Mouse (Mus musculus): Measurements from ENCODE around the gene Skor1.

Gene Skor1

DNA sequence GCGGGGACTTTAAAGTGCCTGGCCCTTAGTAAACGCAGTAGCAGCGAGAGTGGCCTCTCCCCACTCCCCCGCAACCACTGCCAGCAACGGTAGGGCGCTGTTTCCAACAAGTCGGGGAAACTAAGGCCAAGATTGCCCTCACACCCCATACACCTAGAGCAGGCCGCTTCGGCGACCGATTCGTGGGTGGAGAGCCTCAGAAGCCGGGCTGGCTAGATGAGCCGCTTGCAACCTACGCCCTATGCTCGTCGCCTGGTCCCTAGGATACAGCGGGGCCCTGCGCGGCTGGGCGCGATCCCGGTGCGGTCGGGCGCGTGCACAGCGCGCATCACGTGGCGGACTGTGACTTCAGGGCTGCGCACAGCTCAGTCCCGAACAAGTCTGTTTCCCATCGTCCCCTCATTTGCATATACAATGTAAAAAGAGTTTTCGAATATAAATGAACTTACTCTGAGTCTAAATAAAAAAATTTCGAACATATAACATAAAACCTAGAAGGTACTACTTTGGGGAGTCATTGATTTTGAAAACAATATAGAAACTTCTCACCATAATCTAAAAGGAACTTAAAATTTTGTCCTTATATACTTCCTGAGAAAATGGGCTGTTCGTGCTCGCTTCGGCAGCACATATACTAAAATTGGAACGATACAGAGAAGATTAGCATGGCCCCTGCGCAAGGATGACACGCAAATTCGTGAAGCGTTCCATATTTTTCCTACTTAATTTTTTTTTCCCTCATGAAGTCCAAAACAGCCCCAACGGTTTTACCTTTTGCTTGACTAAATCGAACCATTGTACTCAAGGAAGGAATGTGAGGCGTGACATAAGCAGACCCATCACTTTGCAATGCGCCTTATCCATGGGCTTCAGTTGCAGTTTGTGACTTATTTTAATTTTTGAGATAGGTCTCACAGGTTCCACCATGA, 15.8 kb downstream of the Skor1 start:
- peak; percentile 95 to 97 for DNase-seq

DNA sequence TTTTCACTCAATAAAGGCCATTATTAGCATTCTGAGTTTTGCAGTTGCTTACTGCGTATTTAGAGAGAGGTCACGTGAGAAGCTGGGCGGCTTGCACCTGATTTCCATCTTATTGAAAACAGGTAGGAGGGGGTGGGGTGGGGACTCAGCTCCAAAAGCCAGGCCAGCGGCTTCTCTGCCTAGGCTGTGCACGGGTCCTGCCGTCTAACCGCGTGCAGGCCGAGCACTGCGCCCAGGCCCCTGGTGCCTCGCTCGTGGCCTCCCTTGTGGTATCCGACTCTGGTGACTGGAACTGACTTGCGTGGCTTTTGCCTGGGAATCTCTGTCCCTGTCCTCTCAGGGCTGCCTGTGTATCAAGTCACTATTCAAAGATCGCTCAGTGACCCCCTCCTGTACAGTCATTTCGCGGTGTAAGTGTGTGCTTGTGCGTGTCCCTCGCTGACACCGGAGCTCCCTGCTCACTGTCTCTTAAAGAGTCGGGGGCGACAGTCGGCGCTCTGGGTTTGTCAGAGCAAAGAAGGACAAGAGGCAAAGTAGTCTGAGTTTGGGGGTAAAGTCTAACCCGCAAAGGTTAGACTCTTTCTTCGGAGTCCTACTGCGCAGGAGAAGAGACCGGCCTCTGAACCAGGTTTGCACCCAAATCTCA, 16.7 kb downstream of the Skor1 start:
- DNase-seq = peak in 1 of 2 experiments; percentile 52

DNA sequence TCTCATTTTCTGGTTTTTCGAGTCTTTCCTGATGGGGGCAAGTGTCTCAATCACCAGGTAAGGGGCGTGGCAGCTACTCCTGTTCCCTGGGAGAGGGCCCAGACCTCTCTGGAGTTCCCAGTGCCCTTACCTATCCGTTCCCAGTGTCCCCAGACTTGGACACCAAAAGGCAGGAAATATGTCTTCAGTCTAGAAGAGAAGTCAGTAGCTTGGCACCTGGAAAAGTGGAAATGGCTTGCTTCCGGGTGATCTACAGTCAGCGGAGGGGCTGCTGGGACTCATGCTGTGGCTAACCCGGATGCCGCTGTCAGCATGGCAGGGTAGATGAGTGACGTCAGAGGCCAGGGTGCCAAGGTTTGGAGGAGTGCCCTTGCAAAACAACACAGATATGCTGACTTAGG, 19.1 kb downstream of the Skor1 start:
- DNase-seq = peak; percentile 51 to 76

DNA sequence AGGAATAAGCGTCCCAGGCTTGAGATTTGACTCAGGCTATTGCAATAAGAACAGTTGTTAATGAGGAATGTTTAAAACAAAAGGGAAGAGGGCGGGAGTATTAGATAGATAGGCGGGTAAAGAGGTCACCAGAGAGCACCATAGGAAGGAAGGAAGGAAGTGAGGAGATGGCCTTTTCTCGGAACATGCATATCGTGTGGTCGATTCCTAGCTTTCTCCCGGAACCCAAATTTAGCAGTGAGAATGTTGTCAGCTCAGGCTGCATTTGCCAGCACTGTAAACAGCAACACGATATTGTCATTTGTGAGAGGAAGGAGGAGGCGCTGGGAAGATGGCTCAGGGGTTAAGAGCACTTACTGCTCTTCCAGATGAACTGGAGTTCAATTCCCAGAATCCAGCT, 24.2 kb downstream of the Skor1 start:
- DNase-seq = no peak

DNA sequence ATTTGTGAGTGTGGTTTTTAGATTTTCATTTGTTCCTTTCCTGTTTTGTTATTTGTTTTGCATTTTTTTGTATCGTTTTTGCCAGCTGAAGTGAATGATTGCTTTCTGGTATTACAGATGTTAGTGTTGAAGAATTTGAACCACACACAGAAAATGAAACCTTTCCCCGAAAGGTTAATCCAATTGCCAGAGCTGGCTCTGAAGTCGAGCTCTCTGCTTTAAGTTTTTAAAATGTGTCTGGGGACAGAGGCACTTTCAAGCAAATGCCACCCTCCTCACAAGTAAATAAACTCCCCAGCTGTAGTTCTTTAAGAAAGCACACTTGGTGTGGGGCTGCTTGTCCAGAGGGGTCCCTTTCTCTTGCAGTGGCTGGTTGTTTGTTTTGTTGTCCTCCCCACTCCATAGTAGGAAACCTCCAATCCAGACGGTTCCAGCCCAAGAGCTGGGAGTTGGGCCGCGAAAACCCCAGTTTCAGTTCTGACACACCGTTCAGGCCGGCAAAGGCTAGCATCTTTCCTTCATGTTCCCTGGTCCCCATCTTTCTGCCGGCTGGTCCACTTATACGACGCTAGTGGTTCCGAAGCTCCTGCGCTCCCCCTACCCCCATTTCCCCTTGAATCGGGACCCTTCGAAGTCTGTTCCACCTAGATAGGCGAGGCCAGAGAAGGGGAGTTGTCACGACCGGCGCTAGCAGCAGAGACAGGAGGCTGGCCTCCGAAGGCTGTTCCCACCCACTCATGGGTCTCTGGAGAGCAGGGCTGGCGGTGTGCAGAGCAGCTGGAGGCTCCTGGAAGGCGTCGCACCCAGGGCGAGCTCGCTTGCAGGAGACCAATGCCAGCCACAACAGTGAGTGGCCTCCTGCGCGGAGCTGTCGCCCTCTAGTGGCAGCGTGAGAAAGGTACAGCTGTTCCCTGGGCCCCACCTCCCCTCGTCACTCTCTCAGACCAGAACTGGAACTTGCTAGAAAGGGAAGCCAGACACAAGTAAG, 25.0 kb downstream of the Skor1 start:
- DNase-seq = peak; percentile 94 to 95

DNA sequence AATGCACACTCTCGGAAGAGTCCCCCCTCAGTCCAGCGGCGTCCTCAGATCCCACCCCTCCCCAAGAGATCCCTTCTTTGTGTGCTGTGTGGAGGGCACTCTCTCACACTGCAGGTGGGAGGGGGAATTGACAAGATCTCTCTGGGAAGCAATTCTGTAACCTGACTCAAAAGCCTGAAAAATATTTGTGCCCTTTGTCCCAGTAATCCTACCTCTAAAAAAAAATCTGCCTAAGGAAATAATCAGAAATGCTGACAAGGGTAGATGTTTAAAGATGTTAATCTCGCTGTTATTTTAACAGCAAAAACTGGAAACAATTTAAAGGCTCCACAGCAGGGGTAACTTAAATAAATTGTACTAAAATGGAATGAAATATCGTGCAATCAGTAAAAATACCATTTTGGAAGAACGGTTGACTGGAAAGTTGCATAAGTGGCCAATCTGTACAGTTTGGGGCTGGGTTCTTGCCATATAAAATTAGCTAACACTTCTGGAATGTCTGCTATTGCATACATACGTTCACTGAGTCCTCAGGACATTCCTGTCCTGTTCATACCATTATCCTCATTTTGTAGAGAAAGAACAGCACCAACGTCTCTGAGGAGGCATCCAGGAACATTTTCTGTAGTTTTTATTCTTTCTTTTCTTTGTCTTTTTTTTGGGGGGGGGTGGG, 26.5 kb downstream of the Skor1 start:
- DNase-seq = no peak

DNA sequence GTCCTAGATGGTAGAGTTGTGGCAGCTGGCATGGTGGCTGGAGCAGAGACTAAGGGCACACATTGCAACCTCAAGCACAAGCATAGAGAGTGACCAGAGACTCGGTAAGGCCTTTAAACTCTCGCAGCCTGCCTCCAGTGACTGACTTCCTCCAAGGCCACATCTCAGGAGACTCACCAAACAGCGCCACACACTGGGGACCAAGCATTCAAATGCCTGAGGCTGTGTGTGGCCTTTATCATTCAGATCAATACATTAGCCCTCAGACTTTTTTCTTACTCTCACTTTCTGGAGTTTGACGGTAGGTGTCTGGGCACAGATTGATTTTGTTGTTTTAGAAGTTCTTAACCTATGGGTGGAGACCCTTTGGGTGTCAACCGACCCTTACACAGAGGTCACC, 30.4 kb downstream of the Skor1 start:
- DNase-seq = no peak

DNA sequence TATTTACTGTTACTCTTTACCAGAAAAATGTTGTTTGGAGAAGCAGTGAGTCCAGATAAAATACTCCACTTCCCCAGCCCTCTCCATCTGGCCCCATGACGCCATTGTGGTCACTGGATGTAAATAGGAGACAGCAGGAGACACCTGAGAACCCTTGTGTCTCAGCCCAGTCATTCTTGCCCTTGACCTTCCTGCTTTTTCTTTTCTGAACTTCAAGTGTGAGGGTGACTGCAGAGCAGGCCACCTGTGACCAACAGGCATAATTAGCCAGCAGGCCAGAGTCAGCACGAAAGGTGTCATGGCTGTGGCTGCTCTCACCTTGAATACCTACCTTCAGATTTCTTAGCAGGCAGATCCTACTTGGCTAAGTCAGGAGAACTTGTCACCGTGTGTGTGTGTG, 36.2 kb downstream of the Skor1 start:
- no peak for DNase-seq

DNA sequence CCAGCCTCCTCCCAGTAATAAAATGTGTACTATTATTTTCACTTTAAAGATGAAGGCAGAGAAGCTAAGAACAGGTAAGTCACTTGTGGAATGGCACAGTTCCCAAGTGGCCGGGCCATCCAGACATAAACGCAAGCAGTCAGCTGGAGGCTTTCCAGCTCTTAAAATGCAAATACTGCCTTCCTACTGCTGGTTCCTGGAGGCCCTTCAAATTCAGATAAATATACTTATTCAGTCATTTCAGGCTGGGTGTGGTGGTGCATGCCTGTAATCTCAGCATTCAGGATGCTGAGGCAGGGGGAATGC, 39.0 kb downstream of the Skor1 start:
- peak; percentile 70 to 84 for DNase-seq

DNA sequence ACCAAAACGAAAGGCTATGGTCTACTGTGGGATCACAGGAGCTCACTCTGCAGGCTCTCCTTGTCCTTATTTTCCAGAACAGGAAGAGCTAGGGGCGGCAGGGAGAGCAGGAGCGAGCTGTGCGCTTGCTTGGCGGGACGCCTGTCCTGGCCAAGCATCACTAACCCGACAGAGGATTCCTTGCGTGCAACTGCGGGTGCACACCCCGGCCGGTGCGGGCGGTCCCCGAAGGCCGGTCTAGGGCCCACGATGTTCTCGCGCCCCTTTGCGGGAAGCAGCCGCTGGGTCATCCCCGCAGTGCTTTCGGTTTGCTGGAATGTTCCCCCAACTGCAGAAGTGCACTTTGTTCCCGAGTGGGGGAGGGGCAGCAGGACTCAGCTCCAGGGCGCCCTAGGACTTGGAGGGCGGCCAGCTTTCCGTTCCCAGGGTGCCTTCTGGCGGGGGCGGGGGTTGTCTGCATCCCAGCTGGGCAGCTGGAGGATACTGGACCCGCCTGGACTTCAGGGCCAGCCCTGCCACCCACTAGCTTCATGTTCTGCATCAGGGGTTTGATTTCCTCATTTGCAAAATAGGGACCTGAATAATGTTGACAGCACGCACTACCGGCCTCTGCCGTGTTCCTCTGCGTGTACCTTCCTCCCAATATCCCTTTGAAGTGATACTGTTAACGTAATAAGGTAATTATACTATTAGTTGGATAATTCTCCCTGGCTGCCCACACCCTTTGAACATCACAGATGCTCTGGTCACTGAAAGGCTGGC, 39.6 kb downstream of the Skor1 start:
- DNase-seq = peak; percentile 97 to 98

DNA sequence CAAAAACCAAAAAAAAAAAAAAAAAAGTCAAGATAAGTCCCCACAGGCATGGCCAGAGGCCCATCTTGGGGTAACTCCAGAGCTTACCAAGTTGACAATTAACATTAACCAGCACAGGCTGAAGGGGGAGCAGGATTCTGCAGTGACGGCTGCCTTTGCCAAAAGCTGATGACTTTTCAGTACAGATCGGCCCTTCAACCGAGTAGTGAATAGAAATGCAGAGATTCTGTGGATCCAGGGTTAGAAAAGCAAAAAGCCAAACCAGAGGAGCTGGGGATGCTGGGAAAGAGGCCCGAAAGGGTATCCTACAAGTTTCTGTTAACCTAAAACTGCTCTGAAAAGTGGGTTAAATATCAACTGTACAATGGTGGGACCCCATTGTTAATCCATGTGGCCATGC, 40.2 kb downstream of the Skor1 start:
- peak; percentile 44 to 47 for DNase-seq

DNA sequence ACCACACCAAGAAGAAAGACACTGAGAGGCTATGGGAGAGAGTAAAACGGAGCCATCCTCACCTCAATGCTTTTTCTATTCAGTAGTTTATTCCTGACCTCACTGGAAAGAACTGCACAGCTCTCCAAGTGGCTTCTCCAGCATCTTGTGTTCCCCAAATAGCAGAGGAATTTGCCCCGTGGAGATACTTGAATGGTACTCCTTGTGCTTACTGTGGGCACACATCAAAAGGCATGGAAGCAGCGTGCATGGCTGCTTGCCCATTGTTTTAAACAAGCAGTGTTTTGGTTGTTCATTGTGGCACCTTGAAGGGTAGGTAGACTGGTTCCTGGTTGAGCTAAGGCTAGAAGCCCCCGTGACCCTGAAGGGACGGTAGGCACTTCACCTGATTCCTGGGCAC, 48.1 kb downstream of the Skor1 start:
- peak; percentile 38 to 66 for DNase-seq

DNA sequence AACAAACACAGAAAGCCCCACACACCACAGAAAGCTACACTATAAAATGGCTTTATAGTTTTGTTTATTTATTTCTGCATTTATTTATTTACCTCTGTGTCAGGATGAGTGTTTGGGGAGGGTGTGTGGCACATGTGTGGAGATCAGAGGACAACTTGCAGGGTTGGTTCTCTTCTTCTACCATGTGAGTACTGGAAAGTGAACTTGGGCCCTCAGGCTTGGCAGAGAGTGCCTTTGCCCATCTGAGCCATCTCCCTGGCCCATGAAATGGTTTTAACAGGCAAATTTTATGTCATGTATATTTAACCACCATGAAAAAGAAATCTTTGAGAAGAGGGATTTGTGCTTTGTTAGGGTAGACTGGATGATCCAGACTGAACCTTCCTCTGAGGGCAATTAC, 48.9 kb downstream of the Skor1 start:
- DNase-seq = no peak

DNA sequence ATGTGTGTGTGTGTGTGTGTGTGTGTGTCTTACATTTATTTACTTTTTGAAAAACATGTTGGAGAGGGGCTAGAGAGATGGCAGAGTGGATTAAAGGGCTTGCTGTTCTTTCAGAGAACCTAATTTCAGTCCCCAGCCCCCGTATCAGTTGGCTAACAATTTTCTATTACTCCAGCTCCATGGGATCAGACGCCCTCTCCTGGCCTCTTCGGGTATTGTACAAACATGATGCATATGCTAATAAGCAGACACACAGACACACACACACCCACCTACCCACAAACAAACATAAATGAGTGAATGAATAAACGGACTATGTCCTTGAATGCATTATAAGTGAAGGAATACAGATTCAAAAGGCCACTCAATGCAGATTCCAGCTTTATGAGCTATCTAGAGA, 49.4 kb downstream of the Skor1 start:
- DNase-seq = no peak

DNA sequence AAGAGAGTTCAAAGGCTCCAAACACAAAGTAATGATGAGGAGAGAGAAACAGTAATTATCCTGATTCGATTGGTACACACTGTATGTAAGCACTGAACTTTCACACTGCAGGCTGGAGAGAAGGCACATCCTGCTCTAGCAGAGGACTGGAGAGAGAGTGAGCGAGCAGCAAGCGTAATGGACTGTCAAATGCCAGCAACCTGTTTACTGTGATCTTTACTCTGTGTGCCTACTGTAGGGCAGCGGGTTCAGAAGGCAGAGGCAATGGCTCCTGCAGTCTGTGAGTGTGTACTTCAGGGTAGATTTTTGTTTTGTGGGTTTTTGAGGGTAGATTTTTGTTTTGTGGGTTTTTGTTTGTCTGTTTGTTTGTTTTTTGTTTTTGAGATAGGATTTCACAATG, 49.9 kb downstream of the Skor1 start:
- no peak for DNase-seq

DNA sequence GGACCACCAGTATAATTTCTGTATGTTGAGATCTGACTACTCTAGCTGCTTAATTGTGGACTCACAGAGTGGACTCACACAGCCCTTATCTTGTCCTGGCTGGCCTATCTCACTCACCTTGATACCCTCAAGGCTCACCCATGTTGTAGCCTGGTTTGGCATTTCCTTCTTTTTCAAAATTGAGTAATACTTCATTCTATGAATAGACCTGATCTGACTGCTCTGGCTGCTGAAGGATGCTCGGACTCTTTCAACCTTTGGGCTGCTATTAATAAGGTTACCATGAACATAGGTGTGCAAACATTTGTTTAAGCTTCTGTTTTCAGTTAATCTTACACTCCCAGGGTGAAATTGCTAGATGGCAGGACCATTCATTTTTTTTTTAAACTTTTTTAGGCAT, 51.6 kb downstream of the Skor1 start:
- no peak for DNase-seq

DNA sequence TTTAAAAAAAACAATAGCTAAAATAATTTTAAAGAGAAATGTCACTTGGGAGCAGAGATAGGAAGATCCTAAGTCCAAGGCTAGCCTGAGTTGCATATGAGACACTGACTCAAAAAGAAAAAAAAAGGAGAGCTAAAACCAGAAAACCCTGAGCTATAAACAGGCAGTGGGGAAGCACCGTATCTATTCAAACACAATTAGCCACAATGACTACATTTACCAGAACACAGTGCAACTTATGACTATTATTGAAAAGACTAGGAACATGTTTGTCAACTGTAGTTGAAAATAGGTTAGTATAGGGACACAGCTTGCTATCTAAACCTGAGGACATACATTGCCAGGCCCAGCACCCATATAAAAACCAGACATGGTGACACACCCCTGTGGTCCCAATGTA, 54.7 kb downstream of the Skor1 start:
- no peak for DNase-seq

DNA sequence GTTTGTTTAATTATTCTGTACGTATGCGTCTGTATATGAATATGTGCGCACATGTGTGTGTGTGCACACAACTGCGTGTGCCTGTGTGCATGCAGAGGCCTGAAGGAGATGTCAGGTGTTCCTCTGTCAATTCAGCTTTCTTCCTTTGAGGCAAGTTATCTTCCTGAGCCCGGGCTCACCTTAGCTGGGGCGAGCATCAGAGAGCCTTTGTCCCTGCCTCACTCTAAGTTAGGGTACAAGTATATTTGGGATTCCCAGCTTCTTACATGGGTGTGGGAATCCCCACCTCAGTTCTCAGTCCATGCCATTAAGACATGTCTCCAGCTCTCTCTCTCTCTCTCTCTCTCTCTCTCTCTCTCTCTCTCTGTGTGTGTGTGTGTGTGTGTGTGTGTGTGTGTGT, 56.2 kb downstream of the Skor1 start:
- no peak for DNase-seq

DNA sequence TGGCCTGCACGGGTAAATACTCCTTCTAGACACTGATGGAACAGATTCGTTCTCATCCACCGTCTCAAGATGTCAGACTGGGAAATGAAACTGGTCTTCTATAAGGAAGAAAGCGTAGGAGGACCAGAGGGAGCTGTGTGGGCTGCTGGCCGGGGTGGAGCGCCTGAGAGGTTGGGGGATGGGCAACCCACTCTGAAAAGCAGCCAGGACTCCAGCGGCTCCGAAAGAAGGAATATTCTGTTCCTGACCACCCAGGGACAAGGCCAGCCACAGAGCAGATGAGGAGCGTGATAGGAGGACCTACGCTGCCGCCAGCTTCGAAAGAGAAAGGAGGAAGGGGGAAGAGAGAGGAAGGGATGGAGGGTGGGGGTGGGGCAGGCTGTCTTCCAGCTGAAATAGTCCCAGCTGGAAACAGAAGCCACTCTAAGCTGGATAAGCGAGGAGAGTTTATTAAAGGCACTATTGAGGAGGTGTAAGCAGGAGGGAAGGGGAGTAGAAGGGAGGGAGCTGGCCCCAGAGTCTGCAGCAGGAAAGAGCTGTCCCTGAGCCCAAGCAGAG, 56.7 kb downstream of the Skor1 start:
- peak; percentile 83 to 87 for DNase-seq

DNA sequence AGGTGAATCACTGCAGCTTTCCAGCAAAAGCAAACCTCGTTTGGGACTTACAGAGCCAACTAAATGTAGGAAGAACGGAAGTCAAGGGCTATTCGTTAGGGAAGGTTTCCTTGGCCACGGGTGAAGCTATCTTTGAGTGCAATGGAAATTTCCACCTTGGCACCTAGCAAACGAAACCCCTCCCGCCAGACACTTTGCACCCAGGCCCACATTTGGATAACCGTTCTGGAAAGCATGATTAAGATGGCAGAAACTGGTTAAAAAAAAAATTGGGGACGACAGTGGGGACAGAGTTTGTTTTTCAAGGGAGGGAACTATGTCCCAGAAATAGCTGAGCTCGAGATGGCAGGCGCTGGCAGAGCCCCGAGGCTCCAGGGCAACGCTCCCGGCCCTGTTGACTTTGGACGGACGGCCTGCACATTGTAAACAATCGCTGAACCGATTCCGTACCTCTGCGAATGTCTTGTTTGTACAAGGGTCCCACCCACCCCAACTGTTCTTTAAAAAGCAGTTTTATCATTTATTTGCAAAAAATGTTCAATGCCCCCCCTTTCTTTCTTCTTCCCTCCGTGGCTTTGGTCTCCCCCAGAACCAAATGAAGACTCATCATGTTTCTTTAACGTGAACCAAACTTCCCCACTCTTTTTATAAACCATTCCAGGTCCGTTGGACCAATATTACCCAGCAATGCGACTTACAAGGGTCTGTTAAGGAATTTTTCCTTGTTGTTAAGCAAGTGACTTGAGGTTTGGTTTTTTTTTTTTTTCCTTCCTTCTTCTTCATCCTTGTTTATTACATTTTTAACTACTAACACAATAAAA, 57.5 kb downstream of the Skor1 start:
- peak; percentile 52 to 71 for DNase-seq

DNA sequence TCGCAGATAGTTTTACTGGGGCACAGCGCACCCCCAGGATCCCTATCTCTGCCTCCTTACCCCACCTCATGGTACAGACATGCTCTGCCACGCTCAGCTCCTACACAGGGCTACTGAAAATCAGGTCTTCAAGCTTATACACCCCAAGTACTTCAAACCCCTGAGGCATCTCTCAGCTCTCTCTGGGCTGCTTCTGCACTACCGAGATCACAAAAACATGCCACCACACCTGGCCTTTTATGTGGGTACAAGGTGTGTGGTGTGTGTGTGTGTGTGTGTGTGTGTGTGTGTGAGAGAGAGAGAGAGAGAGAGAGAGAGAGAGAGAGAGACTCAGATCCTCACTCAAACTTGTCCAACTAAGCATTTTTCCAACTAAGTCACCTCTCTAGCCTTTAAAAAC, 59.6 kb downstream of the Skor1 start:
- DNase-seq = no peak
